Mouse (Mus musculus) heart, postnatal 10 days (tissue): Measurements from ENCODE around the gene Cdkl1. TPM values are rescaled to one million over a fixed set of nuclear protein-coding genes. Genes with fewer than 3 reads are reported as not detected.

Experiments used
- DNase-seq, 2 experiments: peaks; one replicate each; pipeline ENCODE4 v3.0.0; 2021
- intact Hi-C: fragments of 180-260 bp; cut with DNase I; formaldehyde crosslinking; loops from one replicate; pipeline ENCODE4 v1.15.1; 2025
- total RNA-seq, 2 experiments: library from RNA; stranded (reverse); gene quantifications; 2 replicates each; pipeline ENCODE4 v1.2.3; 2021

The Cdkl1 gene
- total RNA-seq, 2 experiments from 2014 or later: 7.0 to 9.2 TPM

DNA sequence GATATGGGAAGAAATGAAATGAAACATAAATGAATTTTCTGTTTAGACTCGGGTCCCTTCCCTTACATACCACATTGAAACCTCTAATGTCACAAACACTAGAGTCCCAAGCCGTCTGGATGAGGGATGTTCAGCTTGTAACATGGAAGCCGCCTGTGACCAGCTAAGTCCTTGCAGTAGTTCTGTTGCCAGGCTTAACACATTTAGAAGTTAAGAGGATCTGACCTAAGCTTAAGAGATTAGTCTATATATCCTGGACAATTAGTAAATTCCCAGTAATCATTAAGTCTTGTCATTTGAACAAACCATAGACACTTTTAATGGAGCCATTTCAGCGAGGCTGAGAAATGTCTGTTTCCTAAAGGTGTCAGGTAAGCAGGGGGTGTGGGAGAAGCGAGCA lies 35.1 kb downstream of the Cdkl1 start:
- intact Hi-C loops: loop anchor here (2.0 to 10.0 kb wide), 3 partner anchors 19 to 389 kb away; no protein-coding TSS in a partner anchor
- DNase-seq: no peak

DNA sequence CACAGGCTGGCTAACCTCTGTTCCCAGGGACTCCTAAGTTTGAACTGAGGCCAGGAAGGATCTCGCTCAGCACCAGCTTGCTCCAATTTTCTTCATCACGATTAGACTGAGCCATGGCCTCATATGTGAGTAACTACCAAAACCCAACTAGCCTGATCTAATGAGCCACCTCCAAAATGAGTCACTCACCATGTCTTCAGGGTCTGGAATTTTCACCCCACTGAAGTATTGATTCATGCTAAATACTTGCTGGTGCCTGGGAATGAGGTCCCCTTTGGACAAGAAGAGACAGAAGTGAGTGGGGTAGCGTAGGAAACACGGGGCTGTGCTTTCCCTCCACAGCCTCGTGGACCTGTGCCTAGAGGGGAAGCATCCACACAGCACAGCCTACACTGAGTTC lies 37.1 kb downstream of the Cdkl1 start:
- intact Hi-C loops: loop anchor here (10.0 kb wide), 1 partner anchor 391 kb away; no protein-coding TSS in a partner anchor
- DNase-seq: no peak

DNA sequence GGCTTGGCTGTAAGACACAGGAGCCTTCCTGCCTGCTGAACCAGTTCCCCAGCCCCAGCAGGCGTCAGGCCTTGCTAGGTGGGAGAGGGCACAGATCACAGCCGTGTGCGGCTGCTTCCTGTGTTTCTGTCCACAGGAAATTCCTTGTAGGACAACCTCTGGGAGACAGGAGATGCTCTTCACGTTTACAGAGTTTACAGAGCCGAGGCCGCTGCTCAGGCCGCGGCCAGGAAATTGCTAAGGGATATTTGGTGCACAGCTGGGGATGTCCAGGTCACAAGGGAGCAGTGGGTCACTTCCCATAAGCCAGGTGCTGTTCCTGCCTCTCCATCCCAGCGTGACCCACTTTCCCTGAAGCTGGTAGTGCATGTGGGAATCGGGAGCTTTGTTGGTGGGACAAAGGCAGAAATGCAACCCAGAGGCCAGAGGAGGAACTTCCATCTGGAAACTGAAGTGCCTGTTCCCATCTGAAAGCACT lies 39.2 kb downstream of the Cdkl1 start:
- intact Hi-C loops: loop anchor here (10.0 kb wide), 1 partner anchor 393 kb away; no protein-coding TSS in a partner anchor
- DNase-seq: peak; percentile 43 to 58

DNA sequence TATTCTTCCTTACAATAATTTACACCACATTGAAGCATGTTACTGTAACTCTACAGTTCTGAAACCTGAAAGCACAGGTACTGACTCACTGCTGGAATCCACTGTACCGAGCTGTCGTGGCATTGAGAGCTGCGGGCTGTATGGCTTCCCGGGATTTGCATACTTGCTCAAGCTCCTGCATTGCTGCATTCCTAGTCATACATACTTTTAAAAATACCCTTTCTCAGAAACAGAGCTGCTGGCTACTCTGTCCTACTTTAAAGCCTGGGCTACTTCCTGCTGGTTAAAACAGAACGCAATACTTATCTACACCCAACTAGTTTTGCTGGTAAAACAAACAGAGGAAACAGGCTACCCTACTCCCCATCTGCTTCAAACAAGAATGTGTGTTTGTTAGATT lies 46.9 kb downstream of the Cdkl1 start:
- DNase-seq: no peak
- intact Hi-C loops: loop anchor here (5.0 kb wide), 1 partner anchor 318 kb away; no protein-coding TSS in a partner anchor

DNA sequence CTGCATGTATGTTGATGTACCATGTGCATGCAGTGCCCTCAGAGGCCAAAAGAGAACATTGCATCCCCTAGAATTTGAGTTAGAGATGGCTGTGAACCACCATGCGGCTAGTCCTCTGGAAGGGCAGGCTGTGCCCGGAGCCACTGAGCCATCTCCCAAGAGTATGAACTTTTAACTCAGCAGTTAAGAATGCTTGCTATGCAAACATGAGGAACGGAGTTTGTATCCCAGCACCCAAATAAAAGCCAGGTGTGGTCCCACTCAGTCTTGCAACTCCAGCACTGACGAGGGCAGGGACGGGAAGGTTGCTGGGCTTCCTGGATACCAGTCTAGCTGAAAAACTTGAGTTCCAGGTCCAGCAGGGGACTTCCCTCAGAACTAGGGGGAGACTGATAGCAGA lies 49.1 kb downstream of the Cdkl1 start:
- no peak for DNase-seq
- intact Hi-C loops: loop anchor here (5.0 kb wide), 1 partner anchor 320 kb away; no protein-coding TSS in a partner anchor

DNA sequence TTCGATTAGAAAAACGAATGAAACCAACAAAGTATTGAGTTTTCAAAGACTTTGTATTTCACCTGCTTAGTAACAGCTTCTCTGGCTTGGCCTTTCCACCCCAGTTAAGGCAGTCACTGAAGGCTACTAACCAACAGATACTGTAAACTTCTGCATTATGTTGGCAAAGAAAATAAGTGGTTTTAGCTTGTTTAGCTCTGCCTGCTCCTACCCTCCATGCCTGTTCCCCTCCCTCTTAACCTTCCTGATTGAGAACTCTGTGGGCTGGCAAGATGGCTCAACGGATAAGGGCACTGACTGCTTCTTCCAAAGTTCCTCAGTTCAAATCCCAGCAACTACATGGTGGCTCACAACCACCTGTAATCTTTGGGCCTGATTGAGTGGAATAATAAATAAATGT lies 57.1 kb downstream of the Cdkl1 start:
- no peak for DNase-seq
- intact Hi-C loops: loop anchor here (1.0 to 10.0 kb wide), 3 partner anchors 15 to 501 kb away; partner anchors contain the start of genes Atl1 and Pygl

DNA sequence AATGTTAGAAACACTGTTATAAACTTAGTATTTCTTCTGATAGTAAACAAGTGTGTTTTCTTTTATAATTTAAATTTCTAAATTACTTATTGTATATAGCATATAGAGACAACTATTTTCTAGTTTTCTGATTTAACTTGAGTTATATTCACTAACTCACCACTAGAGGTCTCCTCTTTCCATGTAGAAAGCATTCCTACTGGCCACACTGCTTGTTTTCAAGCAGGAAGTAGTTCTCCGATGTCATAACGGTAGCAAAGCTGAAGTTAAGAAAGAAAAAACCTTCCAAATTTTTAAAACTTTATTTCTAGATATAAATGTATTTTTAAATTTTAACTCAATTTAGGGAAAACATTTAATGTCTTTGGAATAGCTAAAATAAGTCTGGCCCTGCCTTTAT lies 57.5 kb downstream of the Cdkl1 start:
- intact Hi-C loops: loop anchor here (10.0 kb wide), 1 partner anchor 501 kb away; the partner anchor contains the start of gene Pygl

DNA sequence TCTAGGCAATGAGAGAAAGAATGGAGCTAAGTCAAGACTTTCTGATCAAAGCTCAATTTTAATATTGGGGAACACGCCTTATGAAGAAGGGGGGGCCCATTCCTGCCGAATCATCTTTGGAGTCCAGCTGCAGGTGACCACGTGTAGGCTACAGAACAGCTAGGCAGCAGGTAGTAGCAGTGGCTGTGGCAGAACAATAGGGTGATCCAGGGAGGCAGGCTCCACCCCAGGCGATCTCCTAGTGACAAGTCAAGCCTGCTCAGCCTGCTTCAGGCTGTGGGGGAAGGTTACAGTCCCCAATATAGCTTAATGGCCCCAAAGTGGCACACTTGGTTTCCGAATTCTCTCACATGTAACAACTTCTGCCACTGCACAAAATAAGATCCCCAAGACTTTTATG lies 58.8 kb downstream of the Cdkl1 start:
- DNase-seq: no peak
- intact Hi-C loops: loop anchor here (10.0 kb wide), 1 partner anchor 503 kb away; the partner anchor contains the start of gene Pygl

More for the DNA sequence above, 57.5 kb downstream of the Cdkl1 start:
- DNase-seq: peak in 1 of 2 experiments; percentile 20

DNA sequence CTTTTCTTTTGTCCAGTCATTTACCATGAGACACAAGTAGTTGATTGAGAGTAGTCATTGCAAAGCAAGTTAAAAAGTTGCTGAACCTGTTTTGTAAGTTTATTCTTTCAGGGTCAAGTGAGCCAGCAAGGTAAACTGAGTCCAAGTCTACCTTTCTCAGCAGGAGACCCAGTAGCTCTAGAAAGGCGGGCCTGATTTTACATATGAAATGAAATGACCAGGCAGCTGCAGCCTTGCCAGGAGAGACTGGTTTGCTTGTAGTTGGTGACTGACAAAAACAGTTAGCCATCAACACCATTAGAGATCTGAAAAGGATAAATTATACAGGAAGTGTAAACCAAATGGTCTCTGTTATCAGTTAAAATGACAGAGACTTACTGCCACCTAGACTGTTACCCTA lies 60.8 kb downstream of the Cdkl1 start:
- intact Hi-C loops: loop anchor here (10.0 kb wide), 1 partner anchor 504 kb away; the partner anchor contains the start of gene Pygl
- DNase-seq: no peak

DNA sequence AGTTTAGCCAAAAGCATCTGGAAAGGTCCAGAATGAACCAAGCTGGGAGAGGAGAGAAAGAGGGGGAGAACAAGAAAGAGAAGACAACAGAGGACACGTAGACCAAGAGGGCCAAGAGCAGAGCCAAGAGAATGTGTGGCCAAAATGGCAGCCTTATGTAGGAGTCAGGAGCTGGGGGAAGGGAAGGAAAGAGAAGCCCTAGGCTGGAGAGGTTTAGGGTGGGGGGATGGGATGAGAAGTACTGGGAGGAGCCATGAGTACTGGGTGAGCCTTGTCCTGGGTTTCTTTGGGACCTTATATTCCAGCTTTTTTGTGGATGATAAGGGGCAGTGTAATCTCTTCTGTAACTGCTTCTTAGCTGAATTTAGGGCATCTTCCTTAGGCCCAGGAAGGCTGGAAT lies 61.8 kb downstream of the Cdkl1 start:
- intact Hi-C loops: no loop called here
- DNase-seq: no peak

DNA sequence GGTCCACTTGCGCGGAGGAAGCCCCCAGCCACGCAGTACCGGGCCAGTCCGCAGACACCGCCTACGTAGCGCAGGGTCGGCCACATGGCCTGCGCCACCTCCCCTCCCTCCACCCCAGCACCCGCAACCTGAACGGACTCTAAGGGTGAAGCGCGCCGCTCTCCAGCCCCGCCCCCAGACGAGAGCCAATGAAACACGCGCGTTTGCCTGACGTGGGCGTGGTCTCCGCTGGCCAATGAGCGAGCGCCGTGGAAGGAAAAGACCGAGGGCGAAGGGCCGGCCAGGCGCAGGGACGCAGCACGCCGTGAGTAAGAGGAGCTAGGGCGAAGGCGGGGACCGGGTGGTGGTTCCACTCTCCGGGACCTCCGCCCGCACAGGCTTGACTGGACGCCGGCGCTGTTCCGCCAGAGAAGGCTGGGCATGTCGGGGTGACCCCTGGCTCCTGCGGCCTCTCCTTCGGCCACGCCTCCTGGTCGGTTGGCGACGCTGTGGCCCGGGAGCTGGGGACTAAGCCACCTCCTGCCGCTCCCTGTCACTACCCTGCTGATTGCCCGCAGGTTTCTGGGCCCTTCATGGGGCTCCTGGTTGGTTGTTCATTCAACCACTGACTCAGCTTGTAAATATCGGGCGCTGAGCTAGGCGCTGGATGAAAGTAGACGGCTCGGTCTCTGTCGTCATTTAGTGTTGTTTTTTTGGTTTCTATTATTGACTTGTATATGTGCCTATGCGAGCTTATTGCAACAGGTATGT lies 66.2 kb downstream of the Cdkl1 start, which contains the start of the genes L2hgdh and Atp5s:
L2hgdh (minus strand) TSS at position 163 of the 750 bp plus-strand sequence.
Atp5s (plus strand) TSS at position 240 of the 750 bp plus-strand sequence.
- intact Hi-C loops: no loop called here
- DNase-seq: peak; percentile 98

DNA sequence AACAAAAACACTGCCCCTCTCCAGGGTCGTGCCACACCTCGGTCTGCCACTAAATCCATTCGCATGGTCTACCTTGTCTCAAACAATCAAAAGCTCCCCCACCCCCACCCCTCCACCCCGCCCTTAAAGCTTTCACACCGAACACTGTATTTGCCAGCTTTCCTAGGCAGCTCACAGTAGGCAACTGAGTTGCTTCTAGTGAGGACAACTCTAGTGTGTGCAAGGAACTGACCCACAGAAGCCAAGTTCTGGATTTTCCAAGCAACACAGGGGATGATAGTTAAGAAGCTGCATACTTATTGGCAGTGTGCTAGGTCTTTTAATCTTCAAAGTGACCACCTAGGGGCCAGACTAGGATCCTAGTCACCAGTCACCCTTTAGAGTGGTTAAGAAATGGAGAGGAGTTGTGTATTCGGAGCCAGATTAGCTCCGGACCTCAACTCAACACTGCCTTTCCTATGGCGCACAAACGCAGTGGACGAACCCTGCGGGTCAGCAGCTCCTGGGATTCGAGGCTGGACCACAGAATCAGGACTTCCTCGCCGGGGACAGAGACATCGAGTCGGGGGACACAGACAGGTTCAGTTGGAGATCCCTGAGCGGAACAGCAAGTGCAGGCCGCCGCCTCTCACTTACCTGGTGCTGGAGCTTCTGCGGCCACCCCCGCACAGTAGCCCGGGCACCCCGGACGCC lies 66.9 kb downstream of the Cdkl1 start:
- DNase-seq: no peak
- intact Hi-C loops: no loop called here

DNA sequence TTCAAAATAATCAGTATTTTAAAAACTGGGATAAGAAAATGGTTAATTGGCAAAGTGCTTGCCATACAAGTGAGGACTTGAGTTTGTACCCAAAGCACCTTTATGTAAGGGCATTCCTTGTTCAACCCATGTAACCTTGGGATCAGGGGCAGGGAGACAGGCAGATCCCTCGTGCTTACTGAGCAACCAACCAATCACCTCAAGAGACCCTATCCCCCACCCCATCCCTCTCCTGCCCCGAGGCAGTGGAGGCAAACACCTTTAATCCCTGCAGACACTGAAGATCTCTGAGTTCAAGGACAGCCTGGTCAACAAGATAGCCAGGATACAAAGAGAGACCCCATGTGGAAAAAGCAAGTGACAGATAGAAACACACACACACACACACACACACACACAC lies 67.7 kb downstream of the Cdkl1 start:
- intact Hi-C loops: no loop called here
- no peak for DNase-seq

DNA sequence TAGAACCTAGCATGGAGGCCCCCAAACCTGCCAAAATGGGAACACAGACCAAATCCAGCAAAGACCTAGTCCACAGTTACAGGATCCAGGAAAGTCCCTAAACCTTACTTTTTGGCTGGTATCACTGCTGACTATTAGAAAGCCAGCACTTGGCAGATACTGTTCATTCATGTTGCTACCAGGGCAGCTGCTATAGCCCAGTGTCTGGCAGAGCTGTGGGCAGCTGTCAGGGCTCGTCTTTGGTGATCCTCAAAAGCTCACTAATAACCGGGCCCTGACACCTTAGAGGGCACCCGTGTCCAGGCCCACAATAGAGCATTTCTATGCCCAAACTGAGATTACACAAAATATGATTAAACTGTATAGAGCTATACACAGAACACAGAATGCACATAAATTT lies 68.2 kb downstream of the Cdkl1 start:
- intact Hi-C loops: no loop called here
- no peak for DNase-seq

DNA sequence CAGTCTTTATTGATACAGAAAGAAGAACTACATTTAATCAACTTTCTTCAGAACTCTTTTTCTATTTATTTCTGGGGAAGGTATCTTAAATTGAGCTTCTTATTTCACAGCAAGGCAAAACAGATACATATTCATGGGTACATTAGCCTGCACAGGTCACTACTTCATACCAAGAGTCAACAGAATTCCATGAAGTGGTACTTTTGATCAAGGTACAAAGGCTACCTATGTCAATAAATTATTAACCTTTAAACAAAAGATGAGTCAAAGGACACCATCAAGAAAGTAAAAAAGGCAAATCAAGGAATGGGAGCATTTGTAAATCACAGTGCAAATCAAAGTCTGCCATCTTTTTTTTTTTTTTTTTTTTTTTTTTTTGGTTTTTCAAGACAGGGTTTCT lies 77.4 kb downstream of the Cdkl1 start:
- intact Hi-C loops: no loop called here
- no peak for DNase-seq

DNA sequence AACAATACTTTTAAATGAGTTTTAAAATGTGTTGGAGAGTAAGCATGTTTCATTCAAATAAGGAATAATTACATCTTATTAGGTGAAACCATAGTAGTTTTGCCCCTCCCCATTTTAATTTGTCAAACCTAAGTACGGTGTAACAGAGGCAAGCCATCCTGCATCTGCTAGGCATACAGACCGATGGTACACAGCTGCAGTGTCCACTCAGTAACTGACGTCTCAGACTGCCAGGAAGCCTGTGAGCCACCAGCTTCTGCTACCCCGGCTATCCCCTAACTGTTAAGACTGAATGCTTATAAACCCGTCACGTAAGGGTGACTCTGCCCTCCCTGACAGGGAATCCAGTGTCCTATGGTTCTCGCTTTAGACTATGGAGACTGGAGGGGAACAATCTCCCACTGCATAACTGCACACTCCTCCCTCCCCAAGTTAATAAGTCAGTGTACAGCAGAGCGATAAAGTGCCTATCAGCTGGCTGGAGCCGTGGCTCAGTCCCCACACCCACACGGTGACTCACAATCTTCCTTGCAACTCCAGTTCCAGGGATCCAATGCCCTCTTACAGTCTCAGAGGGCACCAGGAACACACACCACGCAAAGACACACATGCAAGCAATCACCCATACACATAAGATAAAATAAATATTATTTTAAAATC lies 86.1 kb downstream of the Cdkl1 start:
- DNase-seq: no peak
- intact Hi-C loops: no loop called here

DNA sequence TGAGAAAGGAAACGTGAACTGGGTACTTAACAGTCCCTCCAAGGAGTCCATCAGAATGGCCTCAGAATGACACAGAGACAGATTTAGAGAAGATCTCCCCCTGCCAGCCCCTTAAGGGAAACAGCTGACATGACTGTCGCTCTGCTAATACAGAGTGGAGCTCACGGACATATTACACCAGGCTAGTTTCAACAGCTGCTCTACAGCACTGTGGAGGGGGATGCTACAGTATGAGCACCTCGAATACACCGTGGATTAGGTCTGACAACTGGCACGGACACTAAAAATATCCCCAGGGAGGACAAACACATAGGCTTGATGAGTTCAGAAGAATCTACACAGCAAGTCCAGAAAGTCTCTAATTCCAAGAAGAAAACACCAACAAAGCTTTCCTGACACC lies 92.7 kb downstream of the Cdkl1 start:
- DNase-seq: no peak
- intact Hi-C loops: no loop called here
